Mouse (Mus musculus) regulatory T cell (primary cell): ENCODE results near the gene Dennd4c.

ENCODE experiments used
- in situ Hi-C: fragments of 300-600 bp; cut with MboI, MseI; formaldehyde crosslinking; loops from one replicate; pipeline ENCODE4 v1.15.1; 2025; ENCODE audit warnings: high pct_unique_total_duplicates

Dennd4c gene

DNA sequence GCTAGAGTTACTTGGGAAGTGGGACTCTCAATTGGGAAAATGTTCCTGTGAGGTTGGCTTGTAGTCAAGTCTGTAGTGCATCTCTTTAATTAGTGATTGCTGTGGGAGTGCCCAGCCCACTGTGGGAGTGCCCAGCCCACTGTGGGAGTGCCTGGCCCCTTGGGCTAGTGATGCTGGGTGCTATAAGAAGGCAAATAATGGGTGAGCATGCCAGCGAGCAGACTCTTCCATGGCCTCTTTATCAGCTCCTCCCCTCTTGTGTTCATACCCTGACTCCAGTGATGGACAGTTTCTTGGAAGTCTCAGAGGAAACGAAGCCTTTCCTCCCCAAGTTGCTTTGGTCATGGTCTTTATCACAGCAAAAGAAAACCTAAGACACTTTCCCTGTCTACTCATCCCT is 134.1 kb downstream of the Dennd4c start:
- in situ Hi-C loops: no loop called here

DNA sequence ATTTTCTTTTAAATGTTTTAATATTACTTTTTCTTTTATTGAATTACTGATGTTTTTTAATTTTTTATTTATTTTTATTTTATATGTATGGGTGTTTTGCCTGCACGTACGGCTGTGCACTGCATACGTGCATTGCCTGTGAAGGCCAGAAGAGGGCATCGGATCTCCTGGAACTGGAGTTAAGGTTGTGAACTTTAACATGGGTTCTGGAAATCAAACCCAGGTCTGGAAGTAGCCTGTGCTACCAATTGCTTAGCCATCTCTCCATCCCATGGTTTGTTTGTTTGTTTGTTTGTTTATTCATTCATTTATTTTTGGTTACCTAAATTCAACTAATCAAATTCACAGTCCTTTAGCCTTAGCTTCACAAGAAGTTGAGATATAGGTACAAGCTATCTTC is 136.6 kb downstream of the Dennd4c start:
- in situ Hi-C loops: no loop called here

DNA sequence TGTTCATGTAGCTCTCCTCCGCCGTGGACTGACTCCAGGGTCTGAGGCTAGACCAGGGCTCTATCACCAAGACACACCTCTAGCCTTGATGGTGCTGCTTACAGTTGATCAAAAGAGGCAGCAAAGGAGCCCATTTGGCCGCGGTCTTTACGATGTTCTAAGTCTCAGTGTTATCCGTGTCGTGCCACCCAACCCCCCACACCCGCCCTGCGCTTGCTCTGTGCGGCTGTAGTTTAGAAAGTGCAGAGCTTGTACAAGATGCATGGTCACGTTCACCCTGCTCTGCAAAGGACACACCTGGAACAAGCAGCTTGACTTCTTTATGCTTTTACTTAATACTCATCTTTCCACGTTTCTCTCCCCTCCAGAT is 137.4 kb downstream of the Dennd4c start:
- in situ Hi-C loops: no loop called here

DNA sequence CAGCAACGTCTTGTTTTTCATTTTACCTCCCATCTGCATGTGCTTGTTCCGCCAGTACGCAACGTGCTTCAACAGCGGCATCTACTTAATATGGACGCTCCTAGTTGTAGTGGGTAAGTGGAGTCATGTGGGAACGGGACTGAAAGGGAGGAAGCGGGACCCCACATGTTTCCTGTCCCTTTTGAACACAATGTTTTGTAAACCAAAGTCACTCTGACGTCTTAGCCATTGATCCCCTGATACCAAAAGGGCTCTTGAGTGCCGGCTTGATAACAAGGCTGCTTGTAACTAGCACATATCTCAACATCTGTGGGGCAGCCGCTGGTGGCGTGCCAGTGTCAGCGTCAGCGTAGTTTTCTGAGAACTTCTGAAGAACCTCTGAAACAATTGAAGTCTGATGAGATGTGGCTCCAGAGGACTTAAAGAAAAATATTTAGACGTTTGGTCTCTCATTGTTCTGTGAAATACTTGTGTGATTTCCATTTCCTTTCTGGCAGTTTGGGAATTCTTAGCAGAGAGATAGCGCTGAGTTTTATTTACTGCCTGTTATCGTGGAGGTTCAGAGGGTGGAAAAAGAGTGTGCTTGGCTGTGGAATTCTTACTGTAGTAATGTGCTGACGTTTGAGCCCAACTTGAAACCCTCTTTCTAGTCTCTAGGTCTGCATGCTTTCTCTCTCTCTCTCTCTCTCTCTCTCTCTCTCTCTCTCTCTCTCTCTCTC is 138.0 kb downstream of the Dennd4c start:
- in situ Hi-C loops: no loop called here

DNA sequence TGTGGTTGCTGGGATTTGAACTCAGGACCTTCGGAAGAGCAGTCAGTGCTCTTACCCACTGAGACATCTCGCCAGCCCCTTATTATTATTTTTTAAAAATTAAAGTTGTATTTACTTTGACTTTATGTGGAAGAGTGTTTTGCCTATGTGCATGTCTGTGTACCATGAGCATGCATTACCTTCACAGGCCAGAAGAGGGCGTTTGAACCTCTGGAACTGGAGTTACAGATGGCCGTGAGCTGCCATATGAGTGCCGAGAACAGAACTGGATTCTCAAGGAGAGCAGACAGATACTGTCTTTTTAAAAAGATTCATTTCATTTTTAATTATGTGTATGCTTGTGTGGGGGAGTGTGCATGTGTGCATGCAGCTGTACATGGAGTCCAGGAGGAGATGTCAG is 139.5 kb downstream of the Dennd4c start:
- in situ Hi-C loops: no loop called here

DNA sequence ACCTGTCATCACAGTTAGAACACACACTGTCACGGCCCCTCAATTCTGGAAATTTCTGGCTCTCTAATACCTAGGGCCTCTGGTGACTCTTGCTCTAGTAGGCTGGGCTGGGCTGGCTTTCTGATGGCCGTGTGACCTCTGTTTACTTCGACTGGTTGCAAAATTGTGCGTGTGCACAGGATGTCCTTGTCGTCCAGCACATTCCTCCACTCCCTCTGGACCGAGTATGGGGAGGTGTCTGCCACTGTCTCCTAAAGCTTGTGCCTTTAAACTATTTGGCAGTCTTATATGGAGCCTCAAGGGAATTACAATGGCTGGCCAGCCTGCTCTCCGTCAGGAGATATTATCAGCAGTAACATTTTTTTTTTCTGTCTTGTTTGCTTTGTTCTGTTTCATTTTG is 149.1 kb downstream of the Dennd4c start:
- in situ Hi-C loops: no loop called here

DNA sequence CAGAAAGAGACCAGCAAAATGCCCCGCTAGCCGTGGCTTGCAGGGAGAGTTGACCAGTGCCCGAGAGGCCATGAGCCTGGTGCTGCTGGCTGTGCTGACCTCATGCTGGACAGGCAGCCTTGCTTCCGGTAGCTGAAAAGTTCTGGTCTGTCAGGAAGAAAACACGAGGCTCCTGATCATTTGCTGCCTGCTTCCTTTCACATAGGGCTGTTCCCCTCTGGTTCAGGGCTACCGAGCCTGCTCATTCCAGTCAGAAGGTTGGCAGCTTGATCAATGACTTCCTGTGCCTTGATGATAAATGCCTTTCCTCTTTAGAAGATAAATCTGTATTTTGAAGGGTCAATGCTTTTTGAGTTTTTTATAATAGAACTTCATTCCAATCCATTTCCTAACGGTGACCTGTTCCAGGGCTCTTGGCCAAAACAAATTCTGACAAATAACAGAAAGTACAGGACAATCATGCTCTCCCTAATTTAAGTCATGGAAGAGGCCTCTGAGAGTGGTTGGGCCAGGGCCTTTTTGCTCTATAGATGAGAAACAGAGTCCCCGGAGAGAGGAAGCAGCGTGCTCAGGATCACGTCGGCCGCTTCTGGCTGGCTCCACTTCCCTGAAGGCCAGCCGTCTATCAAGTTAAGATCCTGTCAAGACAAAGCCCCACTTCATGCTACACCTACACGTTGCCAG is 150.6 kb downstream of the Dennd4c start:
- in situ Hi-C loops: no loop called here
